Mouse (Mus musculus): ENCODE data around the gene Pin1rt1. TPM values are rescaled to one million over a fixed set of nuclear protein-coding genes. Genes with fewer than 3 reads are reported as not detected.

Pin1rt1 gene
- polyA plus RNA-seq, 2 experiments: 0.32 TPM; not detected in 1

GRCm38 (mm10) chr2:104746251-104746650 lies 30.1 kb upstream of the Pin1rt1 start:
- no peaks in the 10 kb centered on the region for H3K9me3 ChIP-seq (ENCODE audit: control insufficient read depth, low read length)
- no peak overlapping the region for H3K4me3 ChIP-seq (replicated peaks; ENCODE audit: low read length)
- no peak for ATAC-seq (ENCODE audit: low FRiP score, low read depth)
- H3K9ac ChIP-seq (ENCODE audit: low read depth, low read length, severe bottlenecking): no peak overlapping the region
- no peak for DNase-seq (ENCODE audit: low spot score)
- peaks cover 5% of the 10 kb centered on the region for H3K4me1 ChIP-seq (ENCODE audit: control insufficient read depth, insufficient read depth, low read length)
- H3K4me2 ChIP-seq (replicated peaks; ENCODE audit: low read depth, low read length, severe bottlenecking): no peak overlapping the region
- no peak overlapping the region for H3K27ac ChIP-seq (replicated peaks; ENCODE audit: low read depth, low read length)
- peaks cover 7% of the 10 kb centered on the region for H3K27me3 ChIP-seq (ENCODE audit: control insufficient read depth, insufficient read depth, low read length)
- WGBS: 55% methylated on average over 8 of the region's 8 CpGs
- TF ChIP-seq POLR2A (IDR thresholded peaks at IDR 0.05; ENCODE audit: borderline replicate concordance, extremely low read depth, insufficient read depth, insufficient read length): no peak
- H3K36me3 ChIP-seq (ENCODE audit: control insufficient read depth, insufficient read depth, low read length): no peaks in the 10 kb centered on the region

GRCm38 (mm10) chr2:104743971-104744370 lies 27.8 kb upstream of the Pin1rt1 start:
- Histone ChIP-seq H3K9ac (ENCODE audit: low read depth, low read length, severe bottlenecking) (no peak overlapping the region), H3K4me1 (ENCODE audit: control insufficient read depth, insufficient read depth, low read length) (peaks cover 5% of the 10 kb centered on the region), H3K9me3 (ENCODE audit: control insufficient read depth, low read length) (no peaks in the 10 kb centered on the region), H3K4me3 (replicated peaks; ENCODE audit: low read length) (no peak overlapping the region), H3K27me3 (ENCODE audit: control insufficient read depth, insufficient read depth, low read length) (peaks cover 7% of the 10 kb centered on the region), H3K27ac (replicated peaks; ENCODE audit: low read depth, low read length) (no peak overlapping the region), H3K4me2 (replicated peaks; ENCODE audit: low read depth, low read length, severe bottlenecking) (no peak overlapping the region), H3K36me3 (ENCODE audit: control insufficient read depth, insufficient read depth, low read length) (no peaks in the 10 kb centered on the region)
- DNase-seq (ENCODE audit: low spot score): no peak
- no peak for ATAC-seq (ENCODE audit: low FRiP score, low read depth)
- no peak for TF ChIP-seq POLR2A (IDR thresholded peaks at IDR 0.05; ENCODE audit: borderline replicate concordance, extremely low read depth, insufficient read depth, insufficient read length)
- 52% methylated on average over 5 of the region's 5 CpGs for WGBS

DNA sequence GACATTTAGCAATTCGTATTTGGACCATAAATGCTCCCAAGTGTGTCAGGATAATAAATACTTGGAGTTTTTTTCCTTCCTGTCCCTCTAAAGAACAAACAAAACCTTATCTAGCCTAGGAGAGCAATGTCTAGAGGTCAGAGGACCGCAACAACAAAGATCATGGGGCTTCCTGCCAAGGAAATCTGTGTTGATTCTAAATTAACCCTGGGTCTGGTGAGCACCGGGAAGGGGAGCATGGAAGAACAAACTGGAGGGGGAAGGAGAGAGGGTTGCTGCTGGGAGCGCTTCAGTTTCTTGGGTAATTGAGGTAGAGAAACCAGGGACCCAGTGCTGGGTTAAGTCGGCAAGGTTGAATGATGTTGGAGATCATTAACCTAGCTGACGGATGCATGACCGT lies 27.0 kb upstream of the Pin1rt1 start:
- peak overlapping the region; percentile 92 for H3K4me2 ChIP-seq (replicated peaks; ENCODE audit: low read depth, low read length, severe bottlenecking)
- no peaks in the 10 kb centered on the region for H3K36me3 ChIP-seq (ENCODE audit: control insufficient read depth, insufficient read depth, low read length)
- no peak for TF ChIP-seq POLR2A (IDR thresholded peaks at IDR 0.05; ENCODE audit: borderline replicate concordance, extremely low read depth, insufficient read depth, insufficient read length)
- peak overlapping the region; percentile 71 for H3K4me3 ChIP-seq (replicated peaks; ENCODE audit: low read length)
- WGBS: 12% methylated on average over 7 of the region's 7 CpGs
- no peak for DNase-seq (ENCODE audit: low spot score)
- peaks cover 5% of the 10 kb centered on the region for H3K4me1 ChIP-seq (ENCODE audit: control insufficient read depth, insufficient read depth, low read length)
- no peak for ATAC-seq (ENCODE audit: low FRiP score, low read depth)
- H3K9me3 ChIP-seq (ENCODE audit: control insufficient read depth, low read length): no peaks in the 10 kb centered on the region
- H3K27ac ChIP-seq (replicated peaks; ENCODE audit: low read depth, low read length): no peak overlapping the region
- peaks cover 7% of the 10 kb centered on the region for H3K27me3 ChIP-seq (ENCODE audit: control insufficient read depth, insufficient read depth, low read length)
- 0 out of 2 replicates have a peak overlapping the region, but pooled peaks have one; percentile 74 for H3K9ac ChIP-seq (ENCODE audit: low read depth, low read length, severe bottlenecking)

DNA sequence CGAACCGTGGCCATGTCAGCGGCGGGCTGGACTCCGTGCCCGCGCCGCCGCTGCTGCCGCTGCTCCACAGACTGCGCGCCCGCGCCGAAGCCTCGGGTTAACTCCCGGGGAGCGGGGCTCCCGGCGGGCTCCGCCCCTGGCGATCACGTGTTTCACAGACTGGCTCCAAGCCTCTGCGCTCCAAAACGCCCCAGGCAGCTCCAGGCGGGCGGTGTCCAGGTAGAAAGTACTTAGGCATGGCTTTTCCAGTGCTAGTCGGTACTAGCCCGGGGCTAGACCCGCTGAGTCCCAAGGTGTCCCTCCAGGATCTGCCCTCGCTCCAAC lies 26.5 kb upstream of the Pin1rt1 start, which contains the start of gene Depdc7:
TSS of gene Depdc7 (minus strand) at position 138 of the 324 bp plus-strand sequence.
- peaks cover 7% of the 10 kb centered on the region for H3K27me3 ChIP-seq (ENCODE audit: control insufficient read depth, insufficient read depth, low read length)
- no peak for TF ChIP-seq POLR2A (IDR thresholded peaks at IDR 0.05; ENCODE audit: borderline replicate concordance, extremely low read depth, insufficient read depth, insufficient read length)
- H3K36me3 ChIP-seq (ENCODE audit: control insufficient read depth, insufficient read depth, low read length): no peaks in the 10 kb centered on the region
- peak within 1 kb of the TSS; percentile 74 for H3K9ac ChIP-seq (ENCODE audit: low read depth, low read length, severe bottlenecking)
- H3K4me2 ChIP-seq (replicated peaks; ENCODE audit: low read depth, low read length, severe bottlenecking): peak within 1 kb of the TSS; percentile 92
- peak within 1 kb of the TSS; percentile 71 for H3K4me3 ChIP-seq (replicated peaks; ENCODE audit: low read length)
- H3K4me1 ChIP-seq (ENCODE audit: control insufficient read depth, insufficient read depth, low read length): peaks cover 5% of the 10 kb centered on the region
- no peak within 1 kb of the TSS for H3K27ac ChIP-seq (replicated peaks; ENCODE audit: low read depth, low read length)
- peak; percentile 90 for ATAC-seq (ENCODE audit: low FRiP score, low read depth)
- H3K9me3 ChIP-seq (ENCODE audit: control insufficient read depth, low read length): no peaks in the 10 kb centered on the region
- peak; percentile 77 for DNase-seq (ENCODE audit: low spot score)
- WGBS: 2% methylated on average over 17 of the region's 31 CpGs

DNA sequence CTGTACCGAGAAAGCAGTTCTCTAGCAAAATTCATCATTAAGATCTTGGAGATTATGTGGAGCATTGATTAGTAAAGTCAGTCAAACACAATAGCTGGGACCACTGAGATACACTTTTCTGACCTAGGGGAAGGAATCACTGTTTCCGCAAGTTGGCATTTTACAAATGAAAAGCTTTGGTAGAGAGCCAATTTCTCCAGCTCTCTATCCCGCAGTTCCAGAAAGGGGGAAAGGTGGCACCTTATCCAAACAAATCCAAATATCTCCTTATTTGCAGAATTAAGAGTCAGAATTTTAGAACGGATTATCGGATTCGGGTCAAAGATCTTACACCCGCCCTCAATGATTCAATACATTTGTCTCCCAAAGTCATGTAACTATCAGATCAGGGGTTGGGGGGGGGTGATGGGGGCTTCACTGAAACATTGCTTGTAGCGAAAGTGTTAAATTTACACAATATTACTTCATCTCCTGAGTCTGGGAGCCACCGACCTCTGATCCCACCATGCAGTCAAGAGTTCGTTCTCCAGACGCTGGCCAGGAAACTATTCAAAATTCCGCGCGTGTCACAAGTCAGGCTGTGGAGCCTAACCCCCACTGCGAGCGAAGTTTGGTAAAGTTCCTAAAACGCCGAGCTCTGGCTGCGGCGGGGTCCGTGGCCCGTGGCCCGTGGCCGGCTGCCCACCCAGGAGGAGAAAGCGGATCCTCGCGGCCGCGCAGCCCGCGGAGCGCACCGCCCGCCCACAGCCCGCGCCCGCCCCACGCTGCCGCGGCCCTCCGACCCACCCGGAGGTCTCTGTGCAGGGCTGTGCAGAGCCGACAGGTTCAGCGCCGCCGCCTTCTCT lies 25.9 kb upstream of the Pin1rt1 start:
- 6% methylated on average over 37 of the region's 46 CpGs for WGBS
- Histone ChIP-seq H3K4me1 (ENCODE audit: control insufficient read depth, insufficient read depth, low read length) (peaks cover 5% of the 10 kb centered on the region), H3K4me3 (replicated peaks; ENCODE audit: low read length) (peak overlapping the region; percentile 71), H3K27me3 (ENCODE audit: control insufficient read depth, insufficient read depth, low read length) (peaks cover 7% of the 10 kb centered on the region), H3K9me3 (ENCODE audit: control insufficient read depth, low read length) (no peaks in the 10 kb centered on the region), H3K27ac (replicated peaks; ENCODE audit: low read depth, low read length) (no peak overlapping the region), H3K36me3 (ENCODE audit: control insufficient read depth, insufficient read depth, low read length) (no peaks in the 10 kb centered on the region), H3K9ac (ENCODE audit: low read depth, low read length, severe bottlenecking) (peak overlapping the region; percentile 74), H3K4me2 (replicated peaks; ENCODE audit: low read depth, low read length, severe bottlenecking) (peak overlapping the region; percentile 92)
- 0 out of 2 replicates have a peak, but pooled peaks have one; percentile 10 for TF ChIP-seq POLR2A (IDR thresholded peaks at IDR 0.05; ENCODE audit: borderline replicate concordance, extremely low read depth, insufficient read depth, insufficient read length)
- DNase-seq (ENCODE audit: low spot score) (no peak), ATAC-seq (ENCODE audit: low FRiP score, low read depth) (no peak; the same call in 1 of the 2 replicates)
